Mouse (Mus musculus): ENCODE results near the gene Zfyve1.
"Not testable (repeated sequence)": the region's sequence is repeated elsewhere in the genome, so short reads cannot be mapped to it uniquely, and the experiment has no call there.

DNA sequence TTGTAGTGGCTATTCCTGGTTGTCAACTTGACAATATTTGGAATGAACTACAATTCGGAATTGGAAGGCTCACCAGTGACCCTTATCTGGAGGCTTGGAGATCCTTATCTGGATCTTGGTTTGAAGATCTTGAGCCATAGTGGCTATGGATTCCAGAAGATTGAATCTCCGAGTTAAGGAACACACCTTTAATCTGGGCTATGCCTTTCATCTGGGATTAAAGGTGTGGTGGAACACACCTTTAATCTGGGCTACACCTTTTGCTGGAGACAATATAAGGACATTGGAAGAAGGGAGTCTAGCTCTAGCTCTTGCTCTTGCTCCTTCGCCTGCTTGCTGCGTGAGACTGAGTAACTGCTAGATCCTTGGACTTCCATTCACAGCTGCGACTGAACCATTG lies 33.9 kb upstream of the Zfyve1 start, which contains the start of gene Rbm25:
- not testable (repeated sequence) for TF ChIP-seq GATA1 (IDR thresholded peaks at IDR 0.05; ENCODE audit: borderline replicate concordance, low read length); FLI1 (IDR thresholded peaks at IDR 0.05; ENCODE audit: low read length)
